Mouse (Mus musculus) bone marrow macrophage, adult 2 months (primary cell): Measurements from ENCODE around the gene Fam120b.

Source experiments
- CTCF ChIP-seq: IDR thresholded peaks from 2 replicates; pipeline ENCODE4 v1.5.1; 2012; ENCODE audit warnings: low read depth, mild to moderate bottlenecking, low read length, moderate library complexity
- POLR2A ChIP-seq: IDR thresholded peaks from 2 replicates; pipeline ENCODE4 v1.6.1; 2012; ENCODE audit warnings: mild to moderate bottlenecking, low read depth, low read length, borderline replicate concordance

DNA sequence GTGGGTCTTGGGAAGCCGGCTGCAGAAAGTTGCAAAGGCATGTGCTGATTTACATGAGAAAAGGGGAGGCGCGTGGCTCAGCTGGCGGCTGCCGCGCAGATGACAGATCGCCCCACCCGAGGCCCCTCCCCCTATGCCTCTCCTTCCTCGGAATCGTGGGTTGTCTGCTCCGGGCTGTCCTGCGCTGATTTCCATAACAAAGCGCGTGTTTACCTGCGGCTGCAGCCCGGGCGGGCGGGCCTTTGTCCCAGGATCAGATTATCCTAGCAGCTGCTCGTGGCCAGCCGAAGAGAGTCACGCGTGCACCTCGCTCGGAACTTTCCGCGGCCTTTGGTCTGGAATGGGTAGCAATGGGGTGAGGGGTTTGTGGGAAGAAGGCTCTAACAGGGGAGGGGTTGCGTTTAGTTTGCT is 15.4 kb upstream of the Fam120b start:
- TF ChIP-seq CTCF (no peak), POLR2A (no peak)
